Mouse (Mus musculus) lung, adult 18-20 months (tissue): ENCODE measurements at regions not wholly inside any gene's neighbourhood (a gene's known extent, or its start where the extent isn't known, plus 50 kb on each side); places are given as distances from the start of the nearest gene placed in this dataset.

Experiments used
- DNase-seq, 2 experiments: peaks; one replicate each; pipeline ENCODE4 v3.0.0; 2022; ENCODE audit warnings: mixed read lengths in 2 of 2

- DNase-seq = no peak
Measured at GRCm38 (mm10) chr1:65439129-65439528, 157.3 kb downstream of the Pth2r start.

DNA sequence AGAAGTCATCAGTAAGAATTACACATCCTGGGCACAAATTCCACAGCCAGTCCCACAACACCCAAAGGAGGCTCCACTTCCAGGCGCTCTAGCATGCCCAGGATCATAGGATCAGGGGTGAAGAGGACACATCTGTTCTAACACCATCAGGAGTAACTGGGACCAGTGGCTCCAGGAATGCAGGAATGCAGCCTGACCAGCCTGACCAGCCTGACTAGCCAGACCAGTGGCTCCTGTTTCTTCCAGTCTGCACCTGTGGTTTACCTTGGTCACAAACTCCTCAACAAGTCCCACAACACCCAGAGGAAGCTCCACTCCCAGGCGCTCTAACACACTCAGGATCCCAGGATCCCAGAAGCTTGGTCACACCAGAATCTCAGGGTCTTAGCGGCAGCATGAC, 158.3 kb downstream of the Pth2r start:
- peak; percentile 4 to 16 for DNase-seq
